Mouse (Mus musculus): ENCODE measurements at regions not wholly inside any gene's neighbourhood (a gene's known extent, or its start where the extent isn't known, plus 50 kb on each side); places are given as distances from the start of the nearest gene placed in this dataset.

GRCm38 (mm10) chr8:126831312-126832162, 114.1 kb downstream of the Tomm20 start:
- no peak for TF ChIP-seq CTCF (IDR thresholded peaks at IDR 0.05; ENCODE audit: control insufficient read depth, insufficient read depth, low read length)
- TF ChIP-seq POLR2A (IDR thresholded peaks at IDR 0.05; ENCODE audit: borderline replicate concordance, control insufficient read depth, low read depth, low read length), result no peak

Measured in bone marrow, adult 2 months (tissue).